Mouse (Mus musculus): ENCODE measurements around the gene Hjurp.
"Not testable (repeated sequence)": the region's sequence is repeated elsewhere in the genome, so short reads cannot be mapped to it uniquely, and the experiment has no call there.

DNA sequence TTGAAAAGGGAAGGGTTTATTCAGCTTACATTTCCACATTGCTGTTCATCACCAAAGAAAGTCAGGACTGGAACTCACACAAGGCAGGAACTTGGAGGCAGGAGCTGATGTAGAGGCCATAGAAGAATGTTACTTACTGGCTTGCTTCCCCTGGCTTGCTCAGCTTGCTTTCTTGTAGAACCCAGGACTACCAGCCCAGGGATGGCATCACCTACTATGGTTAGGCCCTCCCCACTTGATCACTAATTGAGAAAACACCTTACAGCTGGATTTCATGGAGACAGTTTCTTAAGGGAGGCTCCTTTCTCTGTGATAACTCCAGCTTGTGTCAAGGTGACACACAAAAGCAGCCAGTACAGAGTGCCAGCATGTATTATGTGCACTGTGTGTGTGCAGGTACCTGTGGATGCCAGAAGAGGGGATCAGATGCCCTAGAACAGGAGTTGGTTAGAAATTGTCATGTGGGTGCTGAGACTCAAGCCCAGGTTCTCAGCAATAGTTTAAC is 54.4 kb downstream of the Hjurp start:
- not testable (repeated sequence) for TF ChIP-seq CTCF (IDR thresholded peaks at IDR 0.05; ENCODE audit: low read depth, low read length); EP300 (IDR thresholded peaks at IDR 0.05; ENCODE audit: insufficient read depth, low read depth, low read length)

Data from ES-Bruce4 (cell line).